Mouse (Mus musculus) neural tube, embryonic 13.5 days (tissue): ENCODE results near the gene Bax. TPM values are rescaled to one million over a fixed set of nuclear protein-coding genes. Genes with fewer than 3 reads are reported as not detected.

ENCODE experiments used
- ATAC-seq: fragments of 200-750 bp; cut with Nextera tagmentation; 2 replicates; pipeline ENCODE4 v1.8.0; 2017; ENCODE audit warnings: low read depth, mild to moderate bottlenecking, moderate TSS enrichment, moderate library complexity
- H3K27ac ChIP-seq: fragments of 300-500 bp; sonication (generic); replicated peaks from 2 replicates; pipeline ENCODE4 v1.5.1; 2015; ENCODE audit warnings: moderate library complexity, mild to moderate bottlenecking, inconsistent platforms
- H3K27me3 ChIP-seq: fragments of 300-500 bp; sonication (generic); 2 replicates; pipeline ENCODE4 v1.6.1; 2015; ENCODE audit warnings: mild to moderate bottlenecking, inconsistent platforms
- H3K36me3 ChIP-seq: fragments of 300-500 bp; sonication (generic); 2 replicates; pipeline ENCODE4 v1.6.1; 2015; ENCODE audit warnings: mild to moderate bottlenecking, inconsistent platforms
- H3K4me1 ChIP-seq: fragments of 300-500 bp; sonication (generic); replicated peaks from 2 replicates; pipeline ENCODE4 v1.6.1; 2015; ENCODE audit warnings: inconsistent platforms
- H3K4me2 ChIP-seq: fragments of 300-500 bp; sonication (generic); 2 replicates; pipeline ENCODE4 v1.6.1; 2015; ENCODE audit warnings: inconsistent platforms, mild to moderate bottlenecking, moderate library complexity
- H3K4me3 ChIP-seq: fragments of 300-500 bp; sonication (generic); 2 replicates; pipeline ENCODE4 v1.5.1; 2015; ENCODE audit warnings: mild to moderate bottlenecking, inconsistent platforms
- H3K9ac ChIP-seq: fragments of 300-500 bp; sonication (generic); 2 replicates; pipeline ENCODE4 v1.6.1; 2015; ENCODE audit warnings: moderate library complexity, mild to moderate bottlenecking, inconsistent platforms
- H3K9me3 ChIP-seq: fragments of 300-500 bp; sonication (generic); 2 replicates; pipeline ENCODE4 v1.6.1; 2016; ENCODE audit warnings: inconsistent platforms
- WGBS: fragments of 180-500 bp; shearing (Covaris S2); methylation state at CpG from one replicate; pipeline ENCODE4 v1.1.7; 2015; 5-methylcytosine and 5-hydroxymethylcytosine counted together
- polyA plus RNA-seq: library from polyadenylated mRNA; unstranded; fragments of >200 nt; fragmentation: Nextera tagmentation; extraction: Ambion mirVana; gene quantifications from 2 replicates; pipeline ENCODE4 v1.2.1, GENCODE M21; 2015

Bax gene
- polyA plus RNA-seq, 1 experiment from 2014 or later, result 237 TPM

GRCm38 (mm10) chr7:45421194-45421593, 45.5 kb downstream of the Bax start:
- H3K9me3 ChIP-seq, result no peaks in the 10 kb centered on the region
- WGBS, result 89% methylated on average over 14 of the region's 14 CpGs
- no peak for ATAC-seq
- H3K4me2 ChIP-seq, result no peak overlapping the region
- no peak overlapping the region for H3K27ac ChIP-seq
- no peaks in the 10 kb centered on the region for H3K4me1 ChIP-seq
- H3K27me3 ChIP-seq, result peaks cover 60% of the 10 kb centered on the region
- H3K4me3 ChIP-seq, result no peak overlapping the region
- peaks cover 58% of the 10 kb centered on the region for H3K36me3 ChIP-seq
- no peak overlapping the region for H3K9ac ChIP-seq

GRCm38 (mm10) chr7:45420615-45420919, 46.1 kb downstream of the Bax start, which contains the start of gene Lhb:
Lhb (plus strand) TSS chr7:45420820.
- Histone ChIP-seq H3K4me3 (no peak within 1 kb of the TSS), H3K4me1 (no peaks in the 10 kb centered on the region), H3K27ac (no peak within 1 kb of the TSS), H3K36me3 (peaks cover 52% of the 10 kb centered on the region), H3K4me2 (no peak within 1 kb of the TSS), H3K27me3 (peaks cover 67% of the 10 kb centered on the region), H3K9me3 (no peaks in the 10 kb centered on the region), H3K9ac (no peak within 1 kb of the TSS)
- no peak for ATAC-seq
- WGBS, result 55% methylated on average over 6 of the region's 6 CpGs

- H3K4me1 ChIP-seq, result no peaks in the 10 kb centered on the region
- H3K36me3 ChIP-seq, result peaks cover 47% of the 10 kb centered on the region
- no peak for ATAC-seq
- H3K9me3 ChIP-seq, result no peaks in the 10 kb centered on the region
- no peak overlapping the region for H3K27ac ChIP-seq
- WGBS, result 11% methylated on average over 27 of the region's 27 CpGs
- H3K27me3 ChIP-seq, result peaks cover 72% of the 10 kb centered on the region
- no peak overlapping the region for H3K4me2 ChIP-seq
- no peak overlapping the region for H3K4me3 ChIP-seq
- H3K9ac ChIP-seq, result no peak overlapping the region
Observed at GRCm38 (mm10) chr7:45419859-45420614, 46.7 kb downstream of the Bax start.

- Histone ChIP-seq H3K27ac (no peak overlapping the region), H3K4me3 (no peak overlapping the region), H3K4me2 (no peak overlapping the region), H3K27me3 (peaks cover 92% of the 10 kb centered on the region), H3K36me3 (peaks cover 27% of the 10 kb centered on the region), H3K9me3 (no peaks in the 10 kb centered on the region), H3K4me1 (peaks cover 13% of the 10 kb centered on the region), H3K9ac (no peak overlapping the region)
- no peak for ATAC-seq
- WGBS, result 12% methylated on average over 13 of the region's 13 CpGs
Observed at GRCm38 (mm10) chr7:45417962-45418492, 48.7 kb downstream of the Bax start.

GRCm38 (mm10) chr7:45415636-45416035, 51.1 kb downstream of the Bax start:
- H3K4me3 ChIP-seq, result no peak overlapping the region
- peaks cover 13% of the 10 kb centered on the region for H3K4me1 ChIP-seq
- no peak overlapping the region for H3K27ac ChIP-seq
- H3K27me3 ChIP-seq, result peaks cover 100% of the 10 kb centered on the region
- no peak for ATAC-seq
- no peak overlapping the region for H3K4me2 ChIP-seq
- WGBS, result 12% methylated on average over 37 of the region's 37 CpGs
- H3K9me3 ChIP-seq, result no peaks in the 10 kb centered on the region
- peaks cover 3% of the 10 kb centered on the region; the same call in 1 of the 2 replicates for H3K36me3 ChIP-seq
- no peak overlapping the region for H3K9ac ChIP-seq

GRCm38 (mm10) chr7:45414740-45415224, 51.9 kb downstream of the Bax start:
- H3K27me3 ChIP-seq, result peaks cover 100% of the 10 kb centered on the region
- H3K9me3 ChIP-seq, result no peaks in the 10 kb centered on the region
- no peak for ATAC-seq
- no peak overlapping the region for H3K9ac ChIP-seq
- H3K27ac ChIP-seq, result no peak overlapping the region
- no peak overlapping the region for H3K4me2 ChIP-seq
- no peak overlapping the region for H3K4me3 ChIP-seq
- WGBS, result 47% methylated on average over 12 of the region's 12 CpGs
- peaks cover 13% of the 10 kb centered on the region for H3K4me1 ChIP-seq
- H3K36me3 ChIP-seq, result no peaks in the 10 kb centered on the region

GRCm38 (mm10) chr7:45413864-45414739, 52.6 kb downstream of the Bax start:
- Histone ChIP-seq H3K9me3 (no peaks in the 10 kb centered on the region), H3K36me3 (no peaks in the 10 kb centered on the region), H3K4me3 (peak overlapping the region; percentile 46), H3K4me2 (peak overlapping the region; percentile 82), H3K9ac (peak overlapping the region; percentile 68), H3K27me3 (peaks cover 100% of the 10 kb centered on the region), H3K4me1 (peaks cover 13% of the 10 kb centered on the region), H3K27ac (no peak overlapping the region)
- 2% methylated on average over 27 of the region's 27 CpGs for WGBS
- peak; percentile 20; the same call in 1 of the 2 replicates for ATAC-seq

GRCm38 (mm10) chr7:45413113-45413863, 53.4 kb downstream of the Bax start, which contains the start of gene Ntf5:
Ntf5 (plus strand) TSS chr7:45413695.
- Histone ChIP-seq H3K9ac (peak within 1 kb of the TSS; percentile 68), H3K4me3 (peak within 1 kb of the TSS; percentile 46), H3K36me3 (no peaks in the 10 kb centered on the region), H3K9me3 (no peaks in the 10 kb centered on the region), H3K4me2 (peak within 1 kb of the TSS; percentile 82), H3K4me1 (peaks cover 13% of the 10 kb centered on the region), H3K27ac (no peak within 1 kb of the TSS), H3K27me3 (peaks cover 100% of the 10 kb centered on the region)
- WGBS, result 2% methylated on average over 45 of the region's 45 CpGs
- peak; percentile 34 for ATAC-seq

GRCm38 (mm10) chr7:45412421-45412820, 54.3 kb downstream of the Bax start:
- Histone ChIP-seq H3K9ac (no peak overlapping the region), H3K4me2 (no peak overlapping the region), H3K9me3 (no peaks in the 10 kb centered on the region), H3K27me3 (peaks cover 100% of the 10 kb centered on the region), H3K27ac (no peak overlapping the region), H3K4me3 (no peak overlapping the region), H3K36me3 (no peaks in the 10 kb centered on the region), H3K4me1 (peaks cover 13% of the 10 kb centered on the region)
- 84% methylated on average over 2 of the region's 2 CpGs for whole genome bisulfite sequencing
- no peak for ATAC-seq
